Mouse (Mus musculus) right cerebral cortex, postnatal 4 days (tissue): Measurements from ENCODE around the gene Apol7b.

Experiments
- DNase-seq: peaks from one replicate; pipeline ENCODE4 v3.0.0-alpha.2; 2022

Gene Apol7b

GRCm38 (mm10) chr15:77384340-77385030 is 62.8 kb downstream of the Apol7b start:
- DNase-seq: no peak

- no peak for DNase-seq
These were observed 64.4 kb downstream of the Apol7b start for GRCm38 (mm10) chr15:77382880-77383279.

- DNase-seq: no peak
These were observed 64.9 kb downstream of the Apol7b start for GRCm38 (mm10) chr15:77382271-77382850.

- no peak for DNase-seq
These were observed 65.8 kb downstream of the Apol7b start for GRCm38 (mm10) chr15:77381481-77381880.

- DNase-seq: no peak
These were observed 67.4 kb downstream of the Apol7b start for GRCm38 (mm10) chr15:77379921-77380320.

GRCm38 (mm10) chr15:77377419-77377818 is 69.9 kb downstream of the Apol7b start:
- DNase-seq: no peak

GRCm38 (mm10) chr15:77376920-77377319 is 70.4 kb downstream of the Apol7b start:
- DNase-seq: no peak
